Mouse (Mus musculus): ENCODE measurements around the gene Sypl2. TPM values are rescaled to one million over a fixed set of nuclear protein-coding genes. Genes with fewer than 3 reads are reported as not detected.

Sypl2 gene
- polyA plus RNA-seq, 1 experiment from 2014 or later: 0.42 TPM

DNA sequence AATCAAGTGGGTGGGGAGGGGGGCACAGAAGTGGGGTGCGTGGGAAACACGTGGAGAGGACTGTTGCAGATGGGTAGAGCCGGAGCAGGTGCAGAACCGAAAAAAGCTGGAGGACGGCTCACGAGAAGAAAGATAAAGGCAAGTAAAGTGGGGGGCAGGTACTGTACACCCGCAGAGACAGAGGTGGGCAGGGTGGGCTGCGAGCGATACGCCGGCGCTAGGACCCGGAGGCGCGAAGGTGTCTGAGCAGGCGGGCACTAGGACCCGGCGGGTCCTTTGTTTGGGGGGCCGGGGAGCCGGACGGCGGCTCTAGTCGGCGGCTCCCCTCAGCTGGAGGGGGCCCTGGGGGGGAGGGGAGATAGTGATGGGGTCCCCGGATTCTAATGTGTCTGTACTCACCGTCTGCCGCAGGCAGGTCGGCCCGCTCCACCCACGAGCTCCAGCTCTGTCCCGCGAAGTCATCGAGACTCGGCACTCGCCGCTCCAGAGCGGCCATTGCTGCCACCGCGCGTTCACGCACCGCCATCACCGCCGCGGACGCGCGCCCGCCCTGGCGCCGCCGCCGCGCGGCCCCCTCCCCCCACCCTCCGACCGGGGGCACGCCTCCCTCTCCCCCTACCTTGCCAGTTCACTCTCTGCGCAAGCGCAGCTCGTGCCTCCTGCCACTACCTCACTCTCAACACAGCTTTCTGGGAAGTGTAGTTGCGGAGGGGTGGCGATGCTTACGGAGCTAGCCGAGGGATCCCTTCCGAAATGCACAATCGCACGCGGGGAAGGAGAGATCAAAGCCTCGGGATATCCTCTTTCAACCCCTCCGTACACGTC is 16.3 kb downstream of the Sypl2 start:
- peak; percentile 95 for ATAC-seq (ENCODE audit: low FRiP score, low TSS enrichment)

GRCm38 (mm10) chr3:108209536-108209935 is 16.9 kb downstream of the Sypl2 start:
- Histone ChIP-seq H3K9ac (replicated peaks; ENCODE audit: low read length) (peak overlapping the region; percentile 71), H3K4me1 (ENCODE audit: control insufficient read depth, insufficient read depth, low read length) (peaks cover 12% of the 10 kb centered on the region), H3K36me3 (ENCODE audit: control insufficient read depth, insufficient read depth, low read length) (peaks cover 38% of the 10 kb centered on the region), H3K27ac (replicated peaks; ENCODE audit: low read depth, low read length) (peak overlapping the region; percentile 99), H3K4me3 (replicated peaks; ENCODE audit: low read depth, low read length) (peak overlapping the region; percentile 64), H3K4me2 (ENCODE audit: low read length) (peak overlapping the region; percentile 91), H3K27me3 (ENCODE audit: control insufficient read depth, insufficient read depth, low read length) (no peaks in the 10 kb centered on the region), H3K9me3 (ENCODE audit: control insufficient read depth, low read length) (no peaks in the 10 kb centered on the region)
- WGBS: 5% methylated on average over 8 of the region's 8 CpGs
- DNase-seq: no peak
- peak; percentile 3 for ATAC-seq (ENCODE audit: low FRiP score, low TSS enrichment)

More for the DNA sequence above, 16.3 kb downstream of the Sypl2 start:
- Histone ChIP-seq H3K4me1 (ENCODE audit: control insufficient read depth, insufficient read depth, low read length) (peaks cover 12% of the 10 kb centered on the region), H3K9ac (replicated peaks; ENCODE audit: low read length) (peak overlapping the region; percentile 71), H3K27me3 (ENCODE audit: control insufficient read depth, insufficient read depth, low read length) (no peaks in the 10 kb centered on the region), H3K36me3 (ENCODE audit: control insufficient read depth, insufficient read depth, low read length) (peaks cover 32% of the 10 kb centered on the region), H3K4me2 (ENCODE audit: low read length) (peak overlapping the region; percentile 91), H3K27ac (replicated peaks; ENCODE audit: low read depth, low read length) (peak overlapping the region; percentile 99), H3K9me3 (ENCODE audit: control insufficient read depth, low read length) (no peaks in the 10 kb centered on the region), H3K4me3 (replicated peaks; ENCODE audit: low read depth, low read length) (peak overlapping the region; percentile 64)
- WGBS: under 1% methylated on average over 70 of the region's 72 CpGs
- peak; percentile 99 for DNase-seq

DNA sequence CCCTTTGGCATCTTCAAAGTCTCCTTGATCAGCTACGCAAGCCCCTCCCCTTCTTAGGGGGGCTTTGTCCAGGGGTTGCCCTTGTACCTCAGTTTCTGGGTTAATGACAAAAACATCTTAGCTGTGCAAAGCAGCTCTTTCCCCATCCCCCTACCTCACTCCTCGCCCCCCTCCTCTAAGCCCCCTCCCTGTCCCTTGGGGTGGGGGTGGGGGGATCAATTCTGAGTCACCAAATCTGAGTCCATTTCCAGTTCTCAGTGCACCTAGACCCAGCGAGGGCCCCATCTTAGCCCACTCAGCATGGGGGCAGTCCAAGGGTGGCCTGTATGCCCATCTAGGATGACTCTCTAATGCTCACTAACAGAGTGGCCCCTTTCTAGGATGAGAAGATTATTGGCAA is 17.4 kb downstream of the Sypl2 start:
- Histone ChIP-seq H3K4me3 (replicated peaks; ENCODE audit: low read depth, low read length) (peak overlapping the region; percentile 64), H3K9me3 (ENCODE audit: control insufficient read depth, low read length) (no peaks in the 10 kb centered on the region), H3K36me3 (ENCODE audit: control insufficient read depth, insufficient read depth, low read length) (peaks cover 42% of the 10 kb centered on the region), H3K4me1 (ENCODE audit: control insufficient read depth, insufficient read depth, low read length) (peaks cover 12% of the 10 kb centered on the region), H3K27ac (replicated peaks; ENCODE audit: low read depth, low read length) (peak overlapping the region; percentile 99; the same call in 1 of the 2 replicates), H3K27me3 (ENCODE audit: control insufficient read depth, insufficient read depth, low read length) (no peaks in the 10 kb centered on the region), H3K9ac (replicated peaks; ENCODE audit: low read length) (peak overlapping the region; percentile 71), H3K4me2 (ENCODE audit: low read length) (peak overlapping the region; percentile 91)
- 49% methylated on average over 3 of the region's 3 CpGs for WGBS
- DNase-seq: peak; percentile 18
- ATAC-seq (ENCODE audit: low FRiP score, low TSS enrichment): no peak

- DNase-seq (no peak), ATAC-seq (ENCODE audit: low FRiP score, low TSS enrichment) (no peak)
- Histone ChIP-seq H3K4me3 (replicated peaks; ENCODE audit: low read depth, low read length) (no peak overlapping the region), H3K27ac (replicated peaks; ENCODE audit: low read depth, low read length) (no peak overlapping the region), H3K9me3 (ENCODE audit: control insufficient read depth, low read length) (no peaks in the 10 kb centered on the region), H3K27me3 (ENCODE audit: control insufficient read depth, insufficient read depth, low read length) (no peaks in the 10 kb centered on the region), H3K36me3 (ENCODE audit: control insufficient read depth, insufficient read depth, low read length) (peaks cover 63% of the 10 kb centered on the region), H3K4me1 (ENCODE audit: control insufficient read depth, insufficient read depth, low read length) (peaks cover 12% of the 10 kb centered on the region), H3K9ac (replicated peaks; ENCODE audit: low read length) (peak overlapping the region; percentile 31; the same call in 1 of the 2 replicates), H3K4me2 (ENCODE audit: low read length) (no peak overlapping the region)
- 92% methylated on average over 15 of the region's 15 CpGs for WGBS
Measured at GRCm38 (mm10) chr3:108206731-108207375, 19.6 kb downstream of the Sypl2 start.

GRCm38 (mm10) chr3:108205601-108206000 is 20.8 kb downstream of the Sypl2 start:
- peaks cover 67% of the 10 kb centered on the region for H3K36me3 ChIP-seq (ENCODE audit: control insufficient read depth, insufficient read depth, low read length)

GRCm38 (mm10) chr3:108204470-108204869 is 22.0 kb downstream of the Sypl2 start:
- Histone ChIP-seq H3K4me2 (ENCODE audit: low read length) (no peak overlapping the region), H3K27me3 (ENCODE audit: control insufficient read depth, insufficient read depth, low read length) (no peaks in the 10 kb centered on the region), H3K9ac (replicated peaks; ENCODE audit: low read length) (0 out of 2 replicates have a peak overlapping the region, but pooled peaks have one; percentile 20), H3K27ac (replicated peaks; ENCODE audit: low read depth, low read length) (no peak overlapping the region), H3K36me3 (ENCODE audit: control insufficient read depth, insufficient read depth, low read length) (peaks cover 67% of the 10 kb centered on the region), H3K4me3 (replicated peaks; ENCODE audit: low read depth, low read length) (no peak overlapping the region), H3K9me3 (ENCODE audit: control insufficient read depth, low read length) (no peaks in the 10 kb centered on the region), H3K4me1 (ENCODE audit: control insufficient read depth, insufficient read depth, low read length) (peaks cover 15% of the 10 kb centered on the region)
- ATAC-seq (ENCODE audit: low FRiP score, low TSS enrichment): no peak
- 94% methylated on average over 11 of the region's 11 CpGs for WGBS
- no peak for DNase-seq

More at GRCm38 (mm10) chr3:108205601-108206000, 20.8 kb downstream of the Sypl2 start:
- no peaks in the 10 kb centered on the region for H3K9me3 ChIP-seq (ENCODE audit: control insufficient read depth, low read length)
- no peak overlapping the region for H3K4me3 ChIP-seq (replicated peaks; ENCODE audit: low read depth, low read length)
- peaks cover 15% of the 10 kb centered on the region for H3K4me1 ChIP-seq (ENCODE audit: control insufficient read depth, insufficient read depth, low read length)
- no peaks in the 10 kb centered on the region for H3K27me3 ChIP-seq (ENCODE audit: control insufficient read depth, insufficient read depth, low read length)
- no peak overlapping the region for H3K9ac ChIP-seq (replicated peaks; ENCODE audit: low read length)
- H3K27ac ChIP-seq (replicated peaks; ENCODE audit: low read depth, low read length): no peak overlapping the region
- DNase-seq (no peak), ATAC-seq (ENCODE audit: low FRiP score, low TSS enrichment) (no peak)
- H3K4me2 ChIP-seq (ENCODE audit: low read length): no peak overlapping the region
- 95% methylated on average over 8 of the region's 8 CpGs for WGBS

GRCm38 (mm10) chr3:108203621-108204325 is 22.7 kb downstream of the Sypl2 start:
- Histone ChIP-seq H3K9ac (replicated peaks; ENCODE audit: low read length) (no peak overlapping the region), H3K36me3 (ENCODE audit: control insufficient read depth, insufficient read depth, low read length) (peaks cover 73% of the 10 kb centered on the region), H3K9me3 (ENCODE audit: control insufficient read depth, low read length) (no peaks in the 10 kb centered on the region), H3K4me2 (ENCODE audit: low read length) (no peak overlapping the region), H3K27ac (replicated peaks; ENCODE audit: low read depth, low read length) (no peak overlapping the region), H3K27me3 (ENCODE audit: control insufficient read depth, insufficient read depth, low read length) (no peaks in the 10 kb centered on the region), H3K4me3 (replicated peaks; ENCODE audit: low read depth, low read length) (no peak overlapping the region), H3K4me1 (ENCODE audit: control insufficient read depth, insufficient read depth, low read length) (peaks cover 8% of the 10 kb centered on the region)
- 86% methylated on average over 11 of the region's 11 CpGs for WGBS
- ATAC-seq (ENCODE audit: low FRiP score, low TSS enrichment) (no peak), DNase-seq (peak; percentile 83)

DNA sequence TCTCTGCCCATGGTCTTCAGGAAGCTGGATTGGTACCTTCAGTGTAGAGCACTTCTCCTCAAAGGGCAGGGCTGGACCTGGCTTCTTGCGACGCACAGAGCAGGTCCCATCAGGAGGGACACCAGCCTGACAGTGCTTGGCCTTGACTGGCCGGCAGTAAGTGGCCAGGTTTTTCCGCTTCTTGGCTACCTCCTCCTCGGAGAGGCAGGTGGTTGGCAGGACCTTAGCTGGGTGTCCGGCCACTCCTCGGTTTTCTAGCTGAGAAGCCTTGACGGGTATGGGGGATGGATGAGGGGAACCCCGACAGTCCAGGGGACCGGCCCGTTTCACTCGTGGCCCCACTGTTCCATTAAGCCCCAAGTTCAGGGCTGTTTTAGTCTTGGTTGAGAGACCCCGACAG is 23.2 kb downstream of the Sypl2 start:
- Histone ChIP-seq H3K27ac (replicated peaks; ENCODE audit: low read depth, low read length) (no peak overlapping the region), H3K9me3 (ENCODE audit: control insufficient read depth, low read length) (no peaks in the 10 kb centered on the region), H3K4me2 (ENCODE audit: low read length) (no peak overlapping the region), H3K9ac (replicated peaks; ENCODE audit: low read length) (no peak overlapping the region), H3K4me1 (ENCODE audit: control insufficient read depth, insufficient read depth, low read length) (0 out of 2 replicates have a peak, but pooled peaks cover 3% of the 10 kb centered on the region), H3K4me3 (replicated peaks; ENCODE audit: low read depth, low read length) (no peak overlapping the region), H3K27me3 (ENCODE audit: control insufficient read depth, insufficient read depth, low read length) (no peaks in the 10 kb centered on the region), H3K36me3 (ENCODE audit: control insufficient read depth, insufficient read depth, low read length) (peaks cover 77% of the 10 kb centered on the region)
- WGBS: 94% methylated on average over 13 of the region's 13 CpGs
- DNase-seq (no peak), ATAC-seq (ENCODE audit: low FRiP score, low TSS enrichment) (no peak)

Data from midbrain, embryonic 14.5 days (tissue).